Mouse (Mus musculus): Measurements from ENCODE around the gene Nfrkb. TPM values are rescaled to one million over a fixed set of nuclear protein-coding genes. Genes with fewer than 3 reads are reported as not detected.

Nfrkb gene
- polyA plus RNA-seq, 1 experiment from 2014 or later = 38.2 TPM

DNA sequence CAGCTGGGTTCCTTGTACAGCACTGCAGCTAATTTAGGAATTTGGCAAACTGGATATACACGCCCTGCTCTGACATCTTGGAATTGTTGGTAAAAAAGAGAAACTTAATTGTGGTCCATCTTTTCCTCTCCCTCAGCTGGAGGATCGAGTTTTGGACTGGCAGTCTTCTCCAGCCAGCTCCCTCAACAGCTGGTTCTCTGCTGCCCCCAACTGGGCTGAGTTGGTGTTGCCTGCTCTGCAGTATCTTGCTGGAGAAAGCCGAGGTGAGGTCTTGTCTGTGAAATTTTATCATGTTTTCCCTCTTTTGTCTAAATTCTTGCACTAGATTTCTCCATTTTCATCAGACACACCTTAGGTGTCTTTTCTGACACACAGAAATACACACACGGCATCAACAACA lies 14.4 kb downstream of the Nfrkb start:
- WGBS = 49% methylated on average over 4 of the region's 4 CpGs
- ATAC-seq (ENCODE audit: insufficient number of reproducible peaks, insufficient read depth, low FRiP score, low read depth) = no peak
- H3K36me3 ChIP-seq (ENCODE audit: control insufficient read depth, insufficient read depth, low read length) = peaks cover 89% of the 10 kb centered on the region
- H3K4me3 ChIP-seq (ENCODE audit: low read depth, low read length) = no peak overlapping the region
- no peaks in the 10 kb centered on the region for H3K4me1 ChIP-seq (ENCODE audit: control insufficient read depth, insufficient read depth, low read length)
- H3K27ac ChIP-seq (ENCODE audit: low read length) = no peak overlapping the region
- no peaks in the 10 kb centered on the region for H3K9me3 ChIP-seq (ENCODE audit: control insufficient read depth, low read depth, low read length)
- no peak overlapping the region for H3K9ac ChIP-seq (replicated peaks; ENCODE audit: low read depth, low read length)
- H3K27me3 ChIP-seq (ENCODE audit: control insufficient read depth, insufficient read depth, low read length) = no peaks in the 10 kb centered on the region
- no peak overlapping the region for H3K4me2 ChIP-seq (replicated peaks; ENCODE audit: low read depth, low read length)

DNA sequence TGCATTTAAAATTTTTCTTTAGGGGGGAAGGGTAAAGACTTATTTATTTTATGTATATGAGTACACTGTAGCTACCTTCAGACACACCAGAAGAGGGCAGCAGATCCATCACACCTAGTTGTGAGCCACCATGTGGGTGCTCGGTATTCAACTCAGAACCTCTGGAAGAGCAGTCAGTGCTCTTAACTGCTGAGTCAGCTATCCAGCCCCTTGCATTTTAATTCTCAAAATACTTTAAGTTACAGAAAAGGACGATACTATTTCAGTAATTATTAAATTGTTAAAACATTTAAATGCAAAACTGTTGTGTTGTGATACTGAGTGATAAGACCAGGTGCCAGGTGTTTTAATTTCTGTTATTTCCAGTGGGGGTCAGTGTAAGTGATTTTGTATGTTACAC lies 18.3 kb downstream of the Nfrkb start:
- no peak overlapping the region for H3K27ac ChIP-seq (ENCODE audit: low read length)
- no peak overlapping the region for H3K4me2 ChIP-seq (replicated peaks; ENCODE audit: low read depth, low read length)
- H3K4me3 ChIP-seq (ENCODE audit: low read depth, low read length) = no peak overlapping the region
- H3K27me3 ChIP-seq (ENCODE audit: control insufficient read depth, insufficient read depth, low read length) = no peaks in the 10 kb centered on the region
- no peaks in the 10 kb centered on the region for H3K9me3 ChIP-seq (ENCODE audit: control insufficient read depth, low read depth, low read length)
- H3K9ac ChIP-seq (replicated peaks; ENCODE audit: low read depth, low read length) = no peak overlapping the region
- H3K4me1 ChIP-seq (ENCODE audit: control insufficient read depth, insufficient read depth, low read length) = no peaks in the 10 kb centered on the region
- WGBS = 84% methylated on average over 2 of the region's 2 CpGs
- H3K36me3 ChIP-seq (ENCODE audit: control insufficient read depth, insufficient read depth, low read length) = peaks cover 77% of the 10 kb centered on the region
- no peak for ATAC-seq (ENCODE audit: insufficient number of reproducible peaks, insufficient read depth, low FRiP score, low read depth)

DNA sequence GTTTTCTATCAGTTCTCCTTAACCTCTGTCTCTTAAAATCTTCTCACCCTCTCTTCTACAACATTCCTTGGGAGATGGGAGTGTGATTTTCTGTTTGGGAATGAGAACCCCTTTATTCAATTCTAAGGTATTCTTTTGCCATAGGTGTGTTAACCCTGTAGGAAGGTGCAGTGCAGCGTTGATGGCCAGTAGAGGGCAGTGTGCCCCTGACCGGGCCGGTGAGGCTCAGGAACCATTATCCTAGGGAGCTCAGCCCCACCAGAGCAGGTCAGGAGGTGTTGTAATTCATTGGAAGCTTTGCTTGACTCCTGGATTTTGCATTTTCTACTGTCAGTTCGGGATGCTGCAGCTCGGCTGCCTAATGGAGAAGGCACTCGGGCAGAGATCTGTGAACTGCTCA lies 19.2 kb downstream of the Nfrkb start:
- Histone ChIP-seq H3K4me3 (ENCODE audit: low read depth, low read length) (no peak overlapping the region), H3K36me3 (ENCODE audit: control insufficient read depth, insufficient read depth, low read length) (peaks cover 77% of the 10 kb centered on the region), H3K9ac (replicated peaks; ENCODE audit: low read depth, low read length) (no peak overlapping the region), H3K4me1 (ENCODE audit: control insufficient read depth, insufficient read depth, low read length) (no peaks in the 10 kb centered on the region), H3K27ac (ENCODE audit: low read length) (no peak overlapping the region), H3K27me3 (ENCODE audit: control insufficient read depth, insufficient read depth, low read length) (no peaks in the 10 kb centered on the region), H3K4me2 (replicated peaks; ENCODE audit: low read depth, low read length) (no peak overlapping the region), H3K9me3 (ENCODE audit: control insufficient read depth, low read depth, low read length) (no peaks in the 10 kb centered on the region)
- 54% methylated on average over 6 of the region's 6 CpGs for WGBS
- ATAC-seq (ENCODE audit: insufficient number of reproducible peaks, insufficient read depth, low FRiP score, low read depth) = no peak

DNA sequence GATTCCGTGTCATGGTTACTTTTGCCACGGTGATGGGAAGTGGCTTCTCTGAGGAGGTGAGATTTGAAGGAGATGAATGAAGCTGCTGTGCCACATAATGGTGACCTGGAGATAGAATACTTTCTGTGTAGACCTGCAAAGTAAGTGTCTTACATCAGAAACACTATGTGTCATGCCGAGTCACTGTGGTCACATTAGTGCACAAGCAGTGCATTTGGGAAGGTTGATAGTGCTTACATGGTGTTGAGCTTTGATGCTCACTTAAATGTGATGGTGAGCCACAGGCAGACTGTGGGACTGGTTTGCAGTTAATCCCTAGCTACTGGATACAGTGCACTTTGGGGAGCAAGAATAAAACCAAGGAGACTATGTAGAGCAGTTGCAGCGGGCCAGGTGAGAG lies 26.2 kb downstream of the Nfrkb start:
- no peak overlapping the region for H3K9ac ChIP-seq (replicated peaks; ENCODE audit: low read depth, low read length)
- no peaks in the 10 kb centered on the region for H3K9me3 ChIP-seq (ENCODE audit: control insufficient read depth, low read depth, low read length)
- H3K36me3 ChIP-seq (ENCODE audit: control insufficient read depth, insufficient read depth, low read length) = peaks cover 82% of the 10 kb centered on the region
- no peak overlapping the region for H3K4me3 ChIP-seq (ENCODE audit: low read depth, low read length)
- no peak overlapping the region for H3K4me2 ChIP-seq (replicated peaks; ENCODE audit: low read depth, low read length)
- no peaks in the 10 kb centered on the region for H3K4me1 ChIP-seq (ENCODE audit: control insufficient read depth, insufficient read depth, low read length)
- H3K27me3 ChIP-seq (ENCODE audit: control insufficient read depth, insufficient read depth, low read length) = no peaks in the 10 kb centered on the region
- no peak for ATAC-seq (ENCODE audit: insufficient number of reproducible peaks, insufficient read depth, low FRiP score, low read depth)
- 88% methylated on average over 4 of the region's 4 CpGs for WGBS
- H3K27ac ChIP-seq (ENCODE audit: low read length) = no peak overlapping the region

DNA sequence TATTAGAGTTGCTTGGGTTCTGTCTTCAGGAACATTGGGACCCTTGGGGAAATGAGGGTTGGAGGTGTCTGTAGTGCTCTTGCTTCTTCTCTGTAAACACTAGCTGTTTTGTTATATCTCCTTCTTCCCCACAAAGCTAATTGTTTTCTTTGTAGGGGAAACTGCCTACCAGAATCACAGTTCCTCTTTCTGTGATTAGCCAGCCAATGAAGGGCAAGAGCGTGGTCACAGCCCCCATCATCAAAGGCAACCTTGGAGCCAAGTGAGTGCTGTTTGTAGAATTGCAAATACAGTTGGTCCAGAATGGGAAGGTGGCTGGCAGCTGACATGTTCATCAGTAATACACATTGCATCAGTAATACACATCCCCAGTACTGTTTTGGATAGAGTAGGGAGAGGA lies 32.8 kb downstream of the Nfrkb start:
- H3K4me3 ChIP-seq (ENCODE audit: low read depth, low read length) = no peak overlapping the region
- H3K4me1 ChIP-seq (ENCODE audit: control insufficient read depth, insufficient read depth, low read length) = no peaks in the 10 kb centered on the region
- peaks cover 61% of the 10 kb centered on the region for H3K36me3 ChIP-seq (ENCODE audit: control insufficient read depth, insufficient read depth, low read length)
- WGBS = 91% methylated on average over 1 of the region's 1 CpGs
- no peak overlapping the region for H3K27ac ChIP-seq (ENCODE audit: low read length)
- ATAC-seq (ENCODE audit: insufficient number of reproducible peaks, insufficient read depth, low FRiP score, low read depth) = no peak
- H3K27me3 ChIP-seq (ENCODE audit: control insufficient read depth, insufficient read depth, low read length) = no peaks in the 10 kb centered on the region
- no peak overlapping the region for H3K4me2 ChIP-seq (replicated peaks; ENCODE audit: low read depth, low read length)
- no peak overlapping the region for H3K9ac ChIP-seq (replicated peaks; ENCODE audit: low read depth, low read length)
- H3K9me3 ChIP-seq (ENCODE audit: control insufficient read depth, low read depth, low read length) = no peaks in the 10 kb centered on the region

DNA sequence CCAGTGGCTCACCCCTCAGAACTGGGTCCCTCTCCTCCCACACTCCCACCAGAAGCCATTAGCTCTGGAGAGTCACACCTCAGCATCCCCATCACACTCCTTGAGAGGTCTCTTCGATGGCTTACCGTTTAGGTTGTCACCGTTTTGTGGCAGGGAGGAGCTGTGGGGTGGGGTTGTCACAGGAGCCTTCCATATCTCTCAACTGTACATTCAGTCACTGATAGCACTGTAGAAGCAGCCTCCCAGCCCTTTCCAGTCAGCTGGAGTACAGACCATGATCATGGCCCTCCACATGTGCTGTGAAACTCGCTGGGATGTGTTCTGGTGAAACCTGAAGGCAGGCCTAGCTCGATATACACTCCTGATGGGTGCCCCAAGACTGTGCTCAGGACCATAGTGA lies 36.2 kb downstream of the Nfrkb start:
- 89% methylated on average over 5 of the region's 5 CpGs for WGBS
- ATAC-seq (ENCODE audit: insufficient number of reproducible peaks, insufficient read depth, low FRiP score, low read depth) = no peak
- H3K4me3 ChIP-seq (ENCODE audit: low read depth, low read length) = no peak overlapping the region
- peaks cover 35% of the 10 kb centered on the region for H3K36me3 ChIP-seq (ENCODE audit: control insufficient read depth, insufficient read depth, low read length)
- no peak overlapping the region for H3K27ac ChIP-seq (ENCODE audit: low read length)
- H3K4me1 ChIP-seq (ENCODE audit: control insufficient read depth, insufficient read depth, low read length) = no peaks in the 10 kb centered on the region
- H3K27me3 ChIP-seq (ENCODE audit: control insufficient read depth, insufficient read depth, low read length) = no peaks in the 10 kb centered on the region
- no peak overlapping the region for H3K9ac ChIP-seq (replicated peaks; ENCODE audit: low read depth, low read length)
- no peaks in the 10 kb centered on the region for H3K9me3 ChIP-seq (ENCODE audit: control insufficient read depth, low read depth, low read length)
- H3K4me2 ChIP-seq (replicated peaks; ENCODE audit: low read depth, low read length) = no peak overlapping the region

DNA sequence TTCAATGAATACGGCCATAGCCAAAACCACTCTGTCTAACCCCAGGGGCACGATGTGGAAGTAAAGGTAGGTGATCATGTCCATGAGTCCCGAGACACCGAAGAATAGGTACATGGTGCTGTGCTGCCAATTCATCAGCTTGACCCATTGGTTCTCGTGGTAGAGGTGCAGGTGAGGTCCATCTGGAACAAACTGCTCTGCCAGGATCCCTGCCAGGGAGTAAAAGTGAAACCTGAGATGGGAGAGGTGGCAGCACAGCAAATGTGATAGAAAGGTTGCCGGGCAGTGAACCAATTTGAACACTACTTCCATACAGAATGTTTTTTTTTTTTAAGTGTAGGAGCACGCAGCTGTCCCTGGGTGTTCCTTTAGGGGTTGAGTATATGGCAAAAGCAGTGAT lies 43.0 kb downstream of the Nfrkb start:
- no peak overlapping the region for H3K27ac ChIP-seq (ENCODE audit: low read length)
- no peaks in the 10 kb centered on the region for H3K9me3 ChIP-seq (ENCODE audit: control insufficient read depth, low read depth, low read length)
- WGBS = 85% methylated on average over 7 of the region's 7 CpGs
- no peaks in the 10 kb centered on the region for H3K36me3 ChIP-seq (ENCODE audit: control insufficient read depth, insufficient read depth, low read length)
- ATAC-seq (ENCODE audit: insufficient number of reproducible peaks, insufficient read depth, low FRiP score, low read depth) = no peak
- no peak overlapping the region for H3K4me3 ChIP-seq (ENCODE audit: low read depth, low read length)
- H3K4me1 ChIP-seq (ENCODE audit: control insufficient read depth, insufficient read depth, low read length) = no peaks in the 10 kb centered on the region
- H3K9ac ChIP-seq (replicated peaks; ENCODE audit: low read depth, low read length) = no peak overlapping the region
- no peaks in the 10 kb centered on the region for H3K27me3 ChIP-seq (ENCODE audit: control insufficient read depth, insufficient read depth, low read length)
- H3K4me2 ChIP-seq (replicated peaks; ENCODE audit: low read depth, low read length) = no peak overlapping the region

DNA sequence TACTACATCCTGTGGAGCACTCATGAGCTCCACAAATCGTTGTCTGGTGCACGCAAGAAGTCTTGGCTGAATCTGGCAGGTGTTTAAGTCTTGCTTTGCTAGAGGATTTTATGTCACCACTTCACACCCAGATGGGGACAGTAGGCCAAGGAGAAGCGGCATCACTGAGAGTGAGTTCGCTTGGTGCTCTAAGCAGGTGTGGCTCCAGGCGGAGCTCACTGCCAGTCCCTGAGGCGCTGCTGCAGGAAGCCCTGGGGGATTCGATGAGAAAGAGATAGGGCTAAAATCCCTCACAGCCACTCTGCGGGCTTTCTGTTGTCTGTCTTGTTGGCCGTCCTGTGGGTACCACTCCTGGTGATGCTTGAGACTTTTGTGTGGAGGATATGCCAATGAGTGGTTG lies 44.0 kb downstream of the Nfrkb start:
- ATAC-seq (ENCODE audit: insufficient number of reproducible peaks, insufficient read depth, low FRiP score, low read depth) = no peak
- no peak overlapping the region for H3K4me2 ChIP-seq (replicated peaks; ENCODE audit: low read depth, low read length)
- 77% methylated on average over 9 of the region's 9 CpGs for WGBS
- no peak overlapping the region for H3K4me3 ChIP-seq (ENCODE audit: low read depth, low read length)
- H3K4me1 ChIP-seq (ENCODE audit: control insufficient read depth, insufficient read depth, low read length) = no peaks in the 10 kb centered on the region
- H3K27ac ChIP-seq (ENCODE audit: low read length) = no peak overlapping the region
- no peaks in the 10 kb centered on the region for H3K36me3 ChIP-seq (ENCODE audit: control insufficient read depth, insufficient read depth, low read length)
- H3K27me3 ChIP-seq (ENCODE audit: control insufficient read depth, insufficient read depth, low read length) = no peaks in the 10 kb centered on the region
- no peaks in the 10 kb centered on the region for H3K9me3 ChIP-seq (ENCODE audit: control insufficient read depth, low read depth, low read length)
- H3K9ac ChIP-seq (replicated peaks; ENCODE audit: low read depth, low read length) = no peak overlapping the region

DNA sequence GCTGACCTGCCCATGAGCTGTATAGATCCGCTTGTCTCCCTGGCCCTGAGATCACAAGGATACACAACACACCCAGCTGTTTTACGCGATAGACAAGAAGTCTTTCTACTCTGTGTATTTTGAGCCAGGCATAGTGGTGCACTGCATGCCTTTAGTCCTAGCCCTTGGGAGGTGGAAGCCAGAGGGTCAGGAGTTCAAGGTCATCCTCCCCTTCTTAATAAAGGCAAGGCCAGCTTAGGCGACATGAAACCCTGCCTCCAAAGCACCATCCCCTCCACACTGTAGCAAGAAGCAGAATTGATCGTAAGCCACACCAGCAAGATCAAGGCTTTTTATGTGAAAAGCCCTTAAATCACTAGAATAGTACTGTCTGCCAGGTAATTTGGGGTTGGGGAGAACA lies 45.8 kb downstream of the Nfrkb start:
- WGBS = 80% methylated on average over 5 of the region's 5 CpGs
- Histone ChIP-seq H3K4me2 (replicated peaks; ENCODE audit: low read depth, low read length) (no peak overlapping the region), H3K4me1 (ENCODE audit: control insufficient read depth, insufficient read depth, low read length) (no peaks in the 10 kb centered on the region), H3K27ac (ENCODE audit: low read length) (no peak overlapping the region), H3K4me3 (ENCODE audit: low read depth, low read length) (no peak overlapping the region), H3K36me3 (ENCODE audit: control insufficient read depth, insufficient read depth, low read length) (no peaks in the 10 kb centered on the region), H3K27me3 (ENCODE audit: control insufficient read depth, insufficient read depth, low read length) (no peaks in the 10 kb centered on the region), H3K9me3 (ENCODE audit: control insufficient read depth, low read depth, low read length) (no peaks in the 10 kb centered on the region), H3K9ac (replicated peaks; ENCODE audit: low read depth, low read length) (no peak overlapping the region)
- no peak for ATAC-seq (ENCODE audit: insufficient number of reproducible peaks, insufficient read depth, low FRiP score, low read depth)
